Mouse (Mus musculus): ENCODE measurements at regions not wholly inside any gene's neighbourhood (a gene's known extent, or its start where the extent isn't known, plus 50 kb on each side); places are given as distances from the start of the nearest gene placed in this dataset.
"Not testable (repeated sequence)": the region's sequence is repeated elsewhere in the genome, so short reads cannot be mapped to it uniquely, and the experiment has no call there.

- DNase-seq (ENCODE audit: low spot score) (peak; percentile 10), ATAC-seq (ENCODE audit: low FRiP score) (0 out of 2 replicates have a peak, but pooled peaks have one; percentile 20)
- no peak overlapping the region for H3K27ac ChIP-seq (ENCODE audit: low read depth, low read length)
- H3K4me3 ChIP-seq (ENCODE audit: low read depth, low read length) = no peak overlapping the region
- 33% methylated on average over 4 of the region's 4 CpGs for WGBS
- H3K27me3 ChIP-seq (ENCODE audit: control insufficient read depth, insufficient read depth, low read length) = no peaks in the 10 kb centered on the region
- no peak overlapping the region for H3K9ac ChIP-seq (ENCODE audit: low read depth, low read length)
- peaks cover 4% of the 10 kb centered on the region for H3K4me1 ChIP-seq (replicated peaks; ENCODE audit: control insufficient read depth, insufficient read depth, low read length)
- H3K4me2 ChIP-seq (replicated peaks; ENCODE audit: low read depth, low read length) = no peak overlapping the region
- H3K9me3 ChIP-seq (ENCODE audit: control insufficient read depth, low read length) = no peaks in the 10 kb centered on the region
- no peaks in the 10 kb centered on the region for H3K36me3 ChIP-seq (ENCODE audit: control insufficient read depth, insufficient read depth, low read length)
These were observed 200.9 kb downstream of the Dhx15 start for GRCm38 (mm10) chr5:51989396-51989795.

GRCm38 (mm10) chr5:51988913-51989312 is 201.4 kb downstream of the Dhx15 start:
- Histone ChIP-seq H3K9me3 (ENCODE audit: control insufficient read depth, low read length) (no peaks in the 10 kb centered on the region), H3K4me2 (replicated peaks; ENCODE audit: low read depth, low read length) (no peak overlapping the region), H3K9ac (ENCODE audit: low read depth, low read length) (no peak overlapping the region), H3K4me1 (replicated peaks; ENCODE audit: control insufficient read depth, insufficient read depth, low read length) (peaks cover 4% of the 10 kb centered on the region), H3K27me3 (ENCODE audit: control insufficient read depth, insufficient read depth, low read length) (no peaks in the 10 kb centered on the region), H3K4me3 (ENCODE audit: low read depth, low read length) (no peak overlapping the region), H3K27ac (ENCODE audit: low read depth, low read length) (no peak overlapping the region), H3K36me3 (ENCODE audit: control insufficient read depth, insufficient read depth, low read length) (no peaks in the 10 kb centered on the region)
- ATAC-seq (ENCODE audit: low FRiP score) (no peak), DNase-seq (ENCODE audit: low spot score) (no peak)
- 70% methylated on average over 6 of the region's 6 CpGs for WGBS

DNA sequence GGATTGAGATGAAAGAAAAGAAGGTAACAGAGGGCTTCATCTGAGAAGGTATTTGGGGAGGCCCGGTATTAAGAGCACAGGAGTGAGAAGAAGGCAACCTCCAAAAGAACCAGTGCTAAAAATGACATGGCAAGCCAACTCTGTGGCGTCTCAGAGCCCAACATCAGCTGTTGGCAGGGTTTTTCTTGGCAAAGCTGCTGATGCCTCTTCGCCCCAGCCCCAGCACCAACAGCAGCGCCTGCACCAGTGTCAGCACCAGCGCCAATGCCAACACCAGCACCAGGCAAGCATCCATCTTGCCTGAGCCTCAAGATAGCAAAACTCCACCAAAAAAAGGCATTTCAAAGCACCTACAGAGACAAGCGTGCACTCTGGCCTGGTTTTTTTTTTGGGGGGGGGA is 205.3 kb downstream of the Dhx15 start:
- no peaks in the 10 kb centered on the region for H3K9me3 ChIP-seq (ENCODE audit: control insufficient read depth, low read length)
- WGBS = 92% methylated on average over 6 of the region's 6 CpGs
- no peak overlapping the region for H3K4me3 ChIP-seq (ENCODE audit: low read depth, low read length)
- no peak overlapping the region for H3K27ac ChIP-seq (ENCODE audit: low read depth, low read length)
- no peak overlapping the region for H3K9ac ChIP-seq (ENCODE audit: low read depth, low read length)
- H3K4me1 ChIP-seq (replicated peaks; ENCODE audit: control insufficient read depth, insufficient read depth, low read length) = no peaks in the 10 kb centered on the region
- no peaks in the 10 kb centered on the region for H3K27me3 ChIP-seq (ENCODE audit: control insufficient read depth, insufficient read depth, low read length)
- ATAC-seq (ENCODE audit: low FRiP score) (no peak), DNase-seq (ENCODE audit: low spot score) (no peak)
- H3K36me3 ChIP-seq (ENCODE audit: control insufficient read depth, insufficient read depth, low read length) = no peaks in the 10 kb centered on the region
- H3K4me2 ChIP-seq (replicated peaks; ENCODE audit: low read depth, low read length) = no peak overlapping the region

GRCm38 (mm10) chr5:51982780-51983179 is 207.5 kb downstream of the Dhx15 start:
- Histone ChIP-seq H3K9ac (ENCODE audit: low read depth, low read length) (no peak overlapping the region), H3K27ac (ENCODE audit: low read depth, low read length) (no peak overlapping the region), H3K4me3 (ENCODE audit: low read depth, low read length) (no peak overlapping the region), H3K4me2 (replicated peaks; ENCODE audit: low read depth, low read length) (no peak overlapping the region), H3K9me3 (ENCODE audit: control insufficient read depth, low read length) (no peaks in the 10 kb centered on the region), H3K4me1 (replicated peaks; ENCODE audit: control insufficient read depth, insufficient read depth, low read length) (no peaks in the 10 kb centered on the region), H3K36me3 (ENCODE audit: control insufficient read depth, insufficient read depth, low read length) (no peaks in the 10 kb centered on the region), H3K27me3 (ENCODE audit: control insufficient read depth, insufficient read depth, low read length) (no peaks in the 10 kb centered on the region)
- ATAC-seq (ENCODE audit: low FRiP score) (no peak), DNase-seq (ENCODE audit: low spot score) (no peak)
- 95% methylated on average over 7 of the region's 7 CpGs for WGBS

DNA sequence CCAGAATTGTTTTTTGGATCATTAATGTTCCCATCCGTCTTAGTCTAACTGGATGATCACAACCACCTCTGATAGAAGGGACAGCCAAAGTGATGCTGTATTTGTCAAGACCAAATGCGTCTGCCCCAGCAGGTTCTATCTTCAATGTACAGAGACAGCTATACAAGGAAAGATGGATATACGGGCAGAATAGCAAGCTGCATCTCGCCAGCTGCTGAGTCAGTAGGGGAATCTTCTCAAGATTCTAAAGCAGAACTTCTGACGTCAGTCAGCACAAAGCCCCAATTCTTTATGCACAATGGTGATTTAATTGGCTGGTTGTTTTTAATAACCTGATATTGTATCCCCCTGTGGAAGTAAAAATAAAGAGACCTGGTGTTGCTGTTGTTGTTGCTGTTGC is 209.4 kb downstream of the Dhx15 start:
- H3K4me3 ChIP-seq (ENCODE audit: low read depth, low read length) = no peak overlapping the region
- 73% methylated on average over 5 of the region's 5 CpGs for WGBS

DNA sequence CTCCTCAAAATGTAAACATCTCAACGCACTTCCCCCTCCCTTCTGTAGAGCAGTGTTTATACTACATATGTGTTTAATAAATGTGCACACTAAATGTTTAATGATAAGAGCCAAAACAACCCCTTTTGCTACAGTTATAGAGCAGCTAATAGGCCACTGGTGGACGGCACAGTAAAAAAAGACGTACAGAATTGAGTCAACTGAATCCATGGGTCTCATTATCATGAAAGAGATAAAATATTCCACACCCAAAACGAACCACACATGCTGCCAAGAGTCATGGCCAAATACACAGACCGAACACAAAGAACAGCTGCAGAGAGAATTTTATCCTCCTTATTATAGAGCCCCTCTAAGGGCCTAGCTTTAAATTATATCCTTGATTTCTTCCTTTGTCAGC is 237.8 kb downstream of the Dhx15 start:
- no peaks in the 10 kb centered on the region for H3K4me1 ChIP-seq (replicated peaks; ENCODE audit: control insufficient read depth, insufficient read depth, low read length)
- H3K9me3 ChIP-seq (ENCODE audit: control insufficient read depth, low read length) = no peaks in the 10 kb centered on the region
- H3K27ac ChIP-seq (ENCODE audit: low read depth, low read length) = no peak overlapping the region
- H3K9ac ChIP-seq (ENCODE audit: low read depth, low read length) = no peak overlapping the region
- no peak overlapping the region for H3K4me3 ChIP-seq (ENCODE audit: low read depth, low read length)
- DNase-seq (ENCODE audit: low spot score) (no peak), ATAC-seq (ENCODE audit: low FRiP score) (no peak)
- 83% methylated on average over 5 of the region's 5 CpGs for WGBS
- H3K27me3 ChIP-seq (ENCODE audit: control insufficient read depth, insufficient read depth, low read length) = no peaks in the 10 kb centered on the region
- no peak overlapping the region for H3K4me2 ChIP-seq (replicated peaks; ENCODE audit: low read depth, low read length)
- no peaks in the 10 kb centered on the region for H3K36me3 ChIP-seq (ENCODE audit: control insufficient read depth, insufficient read depth, low read length)

More for the DNA sequence above, 209.4 kb downstream of the Dhx15 start:
- H3K4me1 ChIP-seq (replicated peaks; ENCODE audit: control insufficient read depth, insufficient read depth, low read length) = no peaks in the 10 kb centered on the region
- DNase-seq (ENCODE audit: low spot score) (no peak), ATAC-seq (ENCODE audit: low FRiP score) (no peak)
- H3K36me3 ChIP-seq (ENCODE audit: control insufficient read depth, insufficient read depth, low read length) = no peaks in the 10 kb centered on the region
- no peak overlapping the region for H3K4me2 ChIP-seq (replicated peaks; ENCODE audit: low read depth, low read length)
- H3K9me3 ChIP-seq (ENCODE audit: control insufficient read depth, low read length) = no peaks in the 10 kb centered on the region
- H3K27ac ChIP-seq (ENCODE audit: low read depth, low read length) = no peak overlapping the region
- no peak overlapping the region for H3K9ac ChIP-seq (ENCODE audit: low read depth, low read length)
- no peaks in the 10 kb centered on the region for H3K27me3 ChIP-seq (ENCODE audit: control insufficient read depth, insufficient read depth, low read length)

GRCm38 (mm10) chr5:51949996-51950395 is 240.3 kb downstream of the Dhx15 start:
- Histone ChIP-seq H3K4me3 (ENCODE audit: low read depth, low read length) (no peak overlapping the region), H3K4me1 (replicated peaks; ENCODE audit: control insufficient read depth, insufficient read depth, low read length) (no peaks in the 10 kb centered on the region)
- 91% methylated on average over 5 of the region's 5 CpGs for WGBS

GRCm38 (mm10) chr5:51946062-51946461 is 244.3 kb downstream of the Dhx15 start:
- no peaks in the 10 kb centered on the region for H3K27me3 ChIP-seq (ENCODE audit: control insufficient read depth, insufficient read depth, low read length)
- no peak overlapping the region for H3K27ac ChIP-seq (ENCODE audit: low read depth, low read length)
- ATAC-seq (ENCODE audit: low FRiP score) (no peak), DNase-seq (ENCODE audit: low spot score) (no peak)
- H3K4me3 ChIP-seq (ENCODE audit: low read depth, low read length) = no peak overlapping the region
- no peak overlapping the region for H3K9ac ChIP-seq (ENCODE audit: low read depth, low read length)
- H3K36me3 ChIP-seq (ENCODE audit: control insufficient read depth, insufficient read depth, low read length) = no peaks in the 10 kb centered on the region
- no peaks in the 10 kb centered on the region for H3K4me1 ChIP-seq (replicated peaks; ENCODE audit: control insufficient read depth, insufficient read depth, low read length)
- no peak overlapping the region for H3K4me2 ChIP-seq (replicated peaks; ENCODE audit: low read depth, low read length)
- H3K9me3 ChIP-seq (ENCODE audit: control insufficient read depth, low read length) = no peaks in the 10 kb centered on the region
- 88% methylated on average over 3 of the region's 3 CpGs for WGBS

More at GRCm38 (mm10) chr5:51949996-51950395, 240.3 kb downstream of the Dhx15 start:
- Histone ChIP-seq H3K36me3 (ENCODE audit: control insufficient read depth, insufficient read depth, low read length) (no peaks in the 10 kb centered on the region), H3K27me3 (ENCODE audit: control insufficient read depth, insufficient read depth, low read length) (no peaks in the 10 kb centered on the region), H3K27ac (ENCODE audit: low read depth, low read length) (no peak overlapping the region), H3K9ac (ENCODE audit: low read depth, low read length) (no peak overlapping the region), H3K9me3 (ENCODE audit: control insufficient read depth, low read length) (no peaks in the 10 kb centered on the region), H3K4me2 (replicated peaks; ENCODE audit: low read depth, low read length) (no peak overlapping the region)
- no peak for DNase-seq (ENCODE audit: low spot score)
- ATAC-seq (ENCODE audit: low FRiP score) = no peak

DNA sequence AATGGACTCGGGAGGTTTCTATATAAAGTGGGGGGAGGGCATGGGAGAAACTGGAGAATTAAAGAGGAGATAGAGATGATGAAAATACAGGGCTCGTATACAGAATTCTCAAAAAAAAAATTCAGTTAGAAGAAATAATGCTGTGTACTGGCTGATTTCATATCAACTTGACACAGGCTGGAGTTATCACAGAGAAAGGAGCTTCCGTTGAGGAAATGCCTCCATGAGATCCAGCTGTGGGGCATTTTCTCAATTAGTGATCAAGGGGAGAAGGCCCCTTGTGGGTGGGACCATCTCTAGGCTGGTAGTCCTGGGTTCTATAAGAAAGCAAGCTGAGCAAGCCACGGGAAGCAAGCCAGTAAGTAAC is 248.4 kb downstream of the Dhx15 start:
- H3K9ac ChIP-seq (ENCODE audit: low read depth, low read length); DNase-seq (ENCODE audit: low spot score); H3K4me3 ChIP-seq (ENCODE audit: low read depth, low read length); H3K9me3 ChIP-seq (ENCODE audit: control insufficient read depth, low read length); H3K27me3 ChIP-seq (ENCODE audit: control insufficient read depth, insufficient read depth, low read length); H3K4me1 ChIP-seq (replicated peaks; ENCODE audit: control insufficient read depth, insufficient read depth, low read length); H3K27ac ChIP-seq (ENCODE audit: low read depth, low read length); H3K36me3 ChIP-seq (ENCODE audit: control insufficient read depth, insufficient read depth, low read length); H3K4me2 ChIP-seq (replicated peaks; ENCODE audit: low read depth, low read length); ATAC-seq (ENCODE audit: low FRiP score): not testable (repeated sequence)
- 63% methylated on average over 4 of the region's 4 CpGs for WGBS
